Mouse (Mus musculus) 3134 (cell line): ENCODE data around the gene Frmd4b.

Experiments
- DNase-seq: peaks from one replicate; pipeline ENCODE4 v3.0.0-alpha.2; 2011; ENCODE audit warnings: low spot score; ENCODE audit not compliant: insufficient read length; ENCODE audit errors: extremely low read depth

Gene Frmd4b

GRCm38 (mm10) chr6:97617266-97617743 is at the start of gene Frmd4b:
Gene Frmd4b (minus strand): TSS chr6:97617541.
- no peak for DNase-seq

- DNase-seq: no peak
Measured at GRCm38 (mm10) chr6:97666417-97666816, 49.1 kb upstream of the Frmd4b start.

- no peak for DNase-seq
Measured at GRCm38 (mm10) chr6:97658921-97659320, 41.6 kb upstream of the Frmd4b start.

GRCm38 (mm10) chr6:97655986-97656385 is 38.6 kb upstream of the Frmd4b start:
- DNase-seq: no peak

- DNase-seq: no peak
Measured at GRCm38 (mm10) chr6:97647501-97647900, 30.2 kb upstream of the Frmd4b start.

GRCm38 (mm10) chr6:97623330-97623729 is 6.0 kb upstream of the Frmd4b start:
- DNase-seq: no peak

- DNase-seq: no peak
Measured at GRCm38 (mm10) chr6:97622236-97622635, 4.9 kb upstream of the Frmd4b start.

- no peak for DNase-seq
Measured at GRCm38 (mm10) chr6:97617774-97618173, 433 bp upstream of the Frmd4b start.

- no peak for DNase-seq
Measured at GRCm38 (mm10) chr6:97616658-97617265, 579 bp downstream of the Frmd4b start.

GRCm38 (mm10) chr6:97615901-97616461 is 1.4 kb downstream of the Frmd4b start:
- DNase-seq: no peak

- no peak for DNase-seq
Measured at GRCm38 (mm10) chr6:97614179-97614578, 3.2 kb downstream of the Frmd4b start.

- DNase-seq: no peak
Measured at GRCm38 (mm10) chr6:97612861-97613260, 4.5 kb downstream of the Frmd4b start.

GRCm38 (mm10) chr6:97610051-97610450 is 7.3 kb downstream of the Frmd4b start:
- no peak for DNase-seq

GRCm38 (mm10) chr6:97607646-97608045 is 9.7 kb downstream of the Frmd4b start:
- no peak for DNase-seq

- DNase-seq: no peak
Measured at GRCm38 (mm10) chr6:97595218-97595617, 22.1 kb downstream of the Frmd4b start.

GRCm38 (mm10) chr6:97594589-97594988 is 22.8 kb downstream of the Frmd4b start:
- DNase-seq: no peak

- no peak for DNase-seq
Measured at GRCm38 (mm10) chr6:97590230-97590629, 27.1 kb downstream of the Frmd4b start.

- DNase-seq: no peak
Measured at GRCm38 (mm10) chr6:97589581-97589980, 27.8 kb downstream of the Frmd4b start.

- no peak for DNase-seq
Measured at GRCm38 (mm10) chr6:97589031-97589430, 28.3 kb downstream of the Frmd4b start.

GRCm38 (mm10) chr6:97586606-97587005 is 30.7 kb downstream of the Frmd4b start:
- no peak for DNase-seq

GRCm38 (mm10) chr6:97586024-97586423 is 31.3 kb downstream of the Frmd4b start:
- peak; percentile 1 for DNase-seq

GRCm38 (mm10) chr6:97582748-97583147 is 34.6 kb downstream of the Frmd4b start:
- DNase-seq: no peak

- DNase-seq: no peak
Measured at GRCm38 (mm10) chr6:97581941-97582340, 35.4 kb downstream of the Frmd4b start.
